13 mouse cellular contexts compared by ENCODE assay signal in the genomic region with DNA sequence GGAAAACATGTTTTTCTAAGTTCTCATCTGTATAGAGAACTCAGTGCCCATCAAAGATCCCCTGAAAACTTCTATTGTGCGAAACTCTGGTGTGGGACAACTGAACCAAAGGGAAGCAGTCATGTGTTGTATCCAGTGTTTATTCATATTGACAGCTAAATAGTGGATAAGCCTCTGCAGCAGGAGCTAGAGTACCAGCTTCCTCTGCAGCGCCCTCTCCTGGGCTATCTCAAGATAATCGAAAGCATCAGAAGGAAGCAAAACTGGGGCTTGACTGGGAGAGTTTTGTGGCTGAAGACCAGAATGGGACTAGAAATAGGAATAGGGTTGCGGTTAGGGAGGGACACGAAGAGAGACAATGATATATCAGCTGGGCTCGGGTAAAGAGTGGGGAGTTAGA. TPM values are rescaled to one million over a fixed set of nuclear protein-coding genes. Genes with fewer than 3 reads are reported as not detected.
DNase-seq lines count a peak whose midpoint lies in the region; ATAC-seq and TF ChIP-seq lines count a peak whose summit lies in the region.
"Had no signal": no experiment of that assay in that cellular context is flagged by ENCODE, and none has a peak within 500 bp of the region (broad histone marks: within the 10 kb centered on the region; RNA-seq: fewer than 3 reads in every experiment).

No protein-coding gene starts in this region.

- no peak for ATAC-seq in forebrain, postnatal 0 days
- ATAC-seq in forebrain, embryonic 11.5 days (replicated peaks; ENCODE audit: low FRiP score) = no peak
- peak; percentile 54 for ATAC-seq in Patski

- WGBS in forebrain, postnatal 0 days = 48% methylated on average over 6 of the region's 6 CpGs
- 54% methylated on average over 6 of the region's 6 CpGs for WGBS in forebrain, embryonic 11.5 days
- 42% methylated on average over 6 of the region's 6 CpGs for WGBS in lung, adult 2 months

- in situ Hi-C loops in Patski (cut with MboI; ENCODE audit: low pct_unique_long_range_greater_than_20kb) = loop anchor here (10.0 kb wide), 1 partner anchor 146 kb away; a partner anchor contains a TSS

- no peaks in the 10 kb centered on the region for H3K9me3 ChIP-seq in forebrain, postnatal 0 days (ENCODE audit: low read length)
- no peaks in the 10 kb centered on the region for H3K9me3 ChIP-seq in forebrain, embryonic 11.5 days (ENCODE audit: control insufficient read depth, low read length)
- H3K9me3 ChIP-seq: embryonic facial prominence, embryonic 12.5 days; stomach, embryonic 15.5 days had no signal

- no peaks in the 10 kb centered on the region for H3K4me1 ChIP-seq in forebrain, postnatal 0 days (ENCODE audit: insufficient read depth)
- no peaks in the 10 kb centered on the region for H3K4me1 ChIP-seq in forebrain, embryonic 11.5 days (replicated peaks; ENCODE audit: control insufficient read depth, insufficient read depth, low read length)
- no peaks in the 10 kb centered on the region for H3K4me1 ChIP-seq in lung, adult 2 months (ENCODE audit: control insufficient read depth, insufficient read depth, low read length)
- H3K4me1 ChIP-seq: embryonic facial prominence, embryonic 12.5 days; stomach, embryonic 15.5 days had no signal

- peak; percentile 32 for TF ChIP-seq CTCF in forebrain, postnatal 0 days (IDR thresholded peaks at IDR 0.05; ENCODE audit: low read depth)
- 0 out of 2 replicates have a peak, but pooled peaks have one; percentile 6 for TF ChIP-seq CTCF in lung, adult 2 months (IDR thresholded peaks at IDR 0.05; ENCODE audit: insufficient read depth, low read length)
- peak; percentile 64 for TF ChIP-seq CTCF in Patski (IDR thresholded peaks at IDR 0.05)

- TF ChIP-seq POLR2A in lung, adult 2 months (IDR thresholded peaks at IDR 0.05; ENCODE audit: borderline replicate concordance, extremely low read depth, low read depth, low read length) = no peak

- no peak overlapping the region for H3K9ac ChIP-seq in forebrain, postnatal 0 days
- H3K9ac ChIP-seq in forebrain, embryonic 11.5 days (ENCODE audit: low read length) = no peak overlapping the region
- H3K9ac ChIP-seq: embryonic facial prominence, embryonic 12.5 days; stomach, embryonic 15.5 days had no signal

- no peaks in the 10 kb centered on the region for H3K36me3 ChIP-seq in forebrain, postnatal 0 days (ENCODE audit: insufficient read depth)
- H3K36me3 ChIP-seq in forebrain, embryonic 11.5 days (ENCODE audit: control insufficient read depth, insufficient read depth, low read length) = no peaks in the 10 kb centered on the region
- H3K36me3 ChIP-seq: embryonic facial prominence, embryonic 12.5 days; stomach, embryonic 15.5 days had no signal

- POLR2A ChIA-PET in Patski (lab: Charles Lee) = no interaction called here

- CTCF ChIA-PET in Patski (lab: Charles Lee) = no interaction called here

- no peak overlapping the region for H3K4me3 ChIP-seq in forebrain, postnatal 0 days (ENCODE audit: low read depth, low read length)
- H3K4me3 ChIP-seq in forebrain, embryonic 11.5 days (ENCODE audit: low read depth, low read length) = no peak overlapping the region
- no peak overlapping the region for H3K4me3 ChIP-seq in lung, adult 2 months (replicated peaks; ENCODE audit: extremely low read depth, low read depth, low read length)
- H3K4me3 ChIP-seq: embryonic facial prominence, embryonic 12.5 days; myocyte; stomach, embryonic 15.5 days had no signal

- no peak for DNase-seq in forebrain, postnatal 0 days
- DNase-seq in forebrain, embryonic 11.5 days (ENCODE audit: low spot score) = no peak
- no peak for DNase-seq in lung, adult 2 months
- DNase-seq in lung, postnatal 4 days = no peak
- no peak for DNase-seq in Patski (ENCODE audit: low read depth, low spot score)
- peak; percentile 49 to 77 for DNase-seq in kidney, postnatal 36 days
- DNase-seq in gastrocnemius, postnatal 10 days = no peak
- no peak for DNase-seq in urinary bladder, postnatal 4 days (ENCODE audit: low spot score in 2 of 2)

- no peak overlapping the region for H3K4me2 ChIP-seq in forebrain, postnatal 0 days (ENCODE audit: low read depth)
- no peak overlapping the region for H3K4me2 ChIP-seq in forebrain, embryonic 11.5 days (ENCODE audit: low read depth, low read length, severe bottlenecking)
- H3K4me2 ChIP-seq: embryonic facial prominence, embryonic 12.5 days; stomach, embryonic 15.5 days had no signal

- H3K27ac ChIP-seq in forebrain, postnatal 0 days (ENCODE audit: low read depth, low read length) = no peak overlapping the region
- no peak overlapping the region for H3K27ac ChIP-seq in forebrain, embryonic 11.5 days (ENCODE audit: low read depth, low read length)
- H3K27ac ChIP-seq: embryonic facial prominence, embryonic 12.5 days; stomach, embryonic 15.5 days had no signal

- no peaks in the 10 kb centered on the region for H3K27me3 ChIP-seq in forebrain, postnatal 0 days (ENCODE audit: insufficient read depth, low read length)
- no peaks in the 10 kb centered on the region for H3K27me3 ChIP-seq in forebrain, embryonic 11.5 days (ENCODE audit: control insufficient read depth, insufficient read depth, low read length)
- no peaks in the 10 kb centered on the region for H3K27me3 ChIP-seq in Patski
- H3K27me3 ChIP-seq: embryonic facial prominence, embryonic 12.5 days; stomach, embryonic 15.5 days had no signal

RNA-seq across cellular contexts. Expression of a gene that starts 18.9 kb away (rescaled TPM):
- total RNA-seq in forebrain, postnatal 0 days (2014; rRNA removed) = not detected in 2 replicates
- polyA plus RNA-seq in forebrain, postnatal 0 days (2015; fragmentation: Nextera tagmentation; extraction: Ambion mirVana) = 0.09 TPM in 1 of 2 replicates, not detected in the other
- 0.92 and 1.7 TPM in 2 replicates for polyA plus RNA-seq in forebrain, embryonic 11.5 days (2014; fragmentation: Nextera tagmentation; extraction: Ambion mirVana)
- polyA plus RNA-seq in lung, adult 2 months (2012; rRNA removed) = not detected in 2 replicates
- polyA plus RNA-seq in Patski (2021) = not detected
- total RNA-seq in gastrocnemius, postnatal 10 days (2021) = not detected
- polyA plus RNA-seq: heart, embryonic 14.5 days; limb, embryonic 11.5 days; myocyte; stomach, embryonic 15.5 days had no signal

RNA-seq across cellular contexts. Expression of a gene that starts 49.7 kb away (rescaled TPM):
- 57.9 and 76.8 TPM in 2 replicates for total RNA-seq in forebrain, postnatal 0 days (2014; rRNA removed)
- polyA plus RNA-seq in forebrain, postnatal 0 days (2015; fragmentation: Nextera tagmentation; extraction: Ambion mirVana) = 77.2 and 79.8 TPM in 2 replicates
- 101 TPM in 2 replicates for polyA plus RNA-seq in forebrain, embryonic 11.5 days (2014; fragmentation: Nextera tagmentation; extraction: Ambion mirVana)
- 9.1 and 10.3 TPM in 2 replicates for polyA plus RNA-seq in lung, adult 2 months (2012; rRNA removed)
- 43.7 TPM for polyA plus RNA-seq in Patski (2021)
- 10 to 100 TPM; 18.0 to 18.3 TPM for total RNA-seq in gastrocnemius, postnatal 10 days (2021)

Comparison
In these comparisons a context has a peak if more than half of its experiments do, and no peak if none do; other contexts are left out.
1. DNase-seq: peak in kidney, postnatal 36 days (2 of 2); none in forebrain, postnatal 0 days (single experiment), forebrain, embryonic 11.5 days (single experiment), lung, adult 2 months (single experiment), lung, postnatal 4 days (0 of 2), Patski (single experiment), gastrocnemius, postnatal 10 days (single experiment) and urinary bladder, postnatal 4 days (0 of 2).
2. CTCF ChIP-seq: peak in every context shown above with its lines; median percentile 64 in Patski; 32 in forebrain, postnatal 0 days; 6 in lung, adult 2 months.